Comparison of ENCODE assay signal across 9 mouse cellular contexts in the genomic region with DNA sequence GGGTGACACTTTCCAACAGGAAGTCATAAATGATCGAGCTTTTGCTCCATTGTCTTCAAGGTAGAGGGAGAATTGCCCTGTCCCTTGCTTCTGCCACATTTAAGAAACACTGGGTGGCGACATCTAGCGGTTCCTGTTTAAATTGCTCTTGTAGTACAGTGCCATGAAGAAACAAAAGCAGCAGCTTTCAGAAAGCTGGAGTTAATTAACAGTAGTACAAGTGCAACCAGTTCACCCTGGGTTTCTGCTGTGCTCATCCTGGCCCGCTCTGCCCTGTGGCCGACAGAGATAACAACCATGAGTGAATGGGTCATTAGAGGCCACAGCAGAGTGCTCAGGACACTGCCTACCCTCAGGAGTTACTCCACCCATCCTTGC.
A peak's percentile ranks its signal among the peaks of the same experiment; 100 is the strongest.
DNase-seq lines count a peak whose midpoint lies in the region; ATAC-seq lines count a peak whose summit lies in the region.
"Had no signal": no experiment of that assay in that cellular context is flagged by ENCODE, and none has a peak within 500 bp of the region (broad histone marks: within the 10 kb centered on the region; RNA-seq: fewer than 3 reads in every experiment).

No protein-coding gene starts in this region.

- H3K9me3 ChIP-seq in forebrain, embryonic 13.5 days (replicated peaks), result no peaks in the 10 kb centered on the region
- H3K9me3 ChIP-seq in heart, embryonic 16.5 days (replicated peaks; ENCODE audit: control insufficient read depth, low read length), result no peaks in the 10 kb centered on the region
- H3K9me3 ChIP-seq in liver, embryonic 11.5 days (ENCODE audit: control insufficient read depth, low read length), result no peaks in the 10 kb centered on the region
- H3K9me3 ChIP-seq in neural tube, embryonic 11.5 days (ENCODE audit: control insufficient read depth, low read length), result no peaks in the 10 kb centered on the region

- H3K27me3 ChIP-seq in forebrain, embryonic 13.5 days, result no peaks in the 10 kb centered on the region
- no peaks in the 10 kb centered on the region for H3K27me3 ChIP-seq in heart, embryonic 16.5 days (ENCODE audit: control insufficient read depth, insufficient read depth, low read length)
- no peaks in the 10 kb centered on the region for H3K27me3 ChIP-seq in liver, embryonic 11.5 days (replicated peaks; ENCODE audit: control insufficient read depth, insufficient read depth, low read length)
- H3K27me3 ChIP-seq in neural tube, embryonic 11.5 days (ENCODE audit: control insufficient read depth, insufficient read depth, low read length), result no peaks in the 10 kb centered on the region

- peaks cover 15% of the 10 kb centered on the region for H3K4me1 ChIP-seq in forebrain, embryonic 13.5 days
- H3K4me1 ChIP-seq in heart, embryonic 16.5 days (ENCODE audit: control insufficient read depth, insufficient read depth, low read length), result peaks cover 14% of the 10 kb centered on the region
- peaks cover 11% of the 10 kb centered on the region for H3K4me1 ChIP-seq in liver, embryonic 11.5 days (replicated peaks; ENCODE audit: control insufficient read depth, insufficient read depth, low read length)
- H3K4me1 ChIP-seq in neural tube, embryonic 11.5 days (ENCODE audit: control insufficient read depth, insufficient read depth, low read length), result 0 out of 2 replicates have a peak, but pooled peaks cover 2% of the 10 kb centered on the region

- H3K27ac ChIP-seq in forebrain, embryonic 13.5 days, result peak overlapping the region; percentile 20; the same call in 1 of the 2 replicates
- H3K27ac ChIP-seq in heart, embryonic 16.5 days (ENCODE audit: low read length), result peak overlapping the region; percentile 82
- no peak overlapping the region; the same call in 1 of the 2 replicates for H3K27ac ChIP-seq in liver, embryonic 11.5 days (ENCODE audit: low read depth, low read length)
- H3K27ac ChIP-seq in neural tube, embryonic 11.5 days (ENCODE audit: low read depth, low read length), result no peak overlapping the region
- H3K27ac ChIP-seq: macrophage had no signal

- H3K36me3 ChIP-seq in forebrain, embryonic 13.5 days (ENCODE audit: poor library complexity, severe bottlenecking), result no peaks in the 10 kb centered on the region
- H3K36me3 ChIP-seq in heart, embryonic 16.5 days (ENCODE audit: control insufficient read depth, insufficient read depth), result no peaks in the 10 kb centered on the region
- no peaks in the 10 kb centered on the region for H3K36me3 ChIP-seq in liver, embryonic 11.5 days (ENCODE audit: control insufficient read depth, insufficient read depth, low read length)
- H3K36me3 ChIP-seq in neural tube, embryonic 11.5 days (ENCODE audit: control insufficient read depth, insufficient read depth, low read length), result no peaks in the 10 kb centered on the region

- DNase-seq in ES-CJ7 (ENCODE audit: low read depth, low spot score), result peak; percentile 79
- peak; percentile 87 for DNase-seq in kidney, postnatal 14 days
- peak; percentile 50 for DNase-seq in liver, embryonic 11.5 days (ENCODE audit: low spot score)
- peak; percentile 77 for DNase-seq in neural tube, embryonic 11.5 days (ENCODE audit: low spot score)
- DNase-seq in testis, postnatal 10 days (ENCODE audit: low spot score), result peak; percentile 81

- peak; percentile 58 for ATAC-seq in cerebellum, adult (ENCODE audit: insufficient number of reproducible peaks, low FRiP score, low TSS enrichment)
- ATAC-seq in forebrain, embryonic 13.5 days, result peak; percentile 82
- ATAC-seq in heart, embryonic 16.5 days (replicated peaks; ENCODE audit: extremely low read depth, insufficient read depth, low FRiP score), result peak; percentile 60; the same call in 1 of the 2 replicates
- ATAC-seq in liver, embryonic 11.5 days (replicated peaks; ENCODE audit: low FRiP score), result peak; percentile 73
- peak; percentile 76 for ATAC-seq in neural tube, embryonic 11.5 days (ENCODE audit: insufficient read depth, low FRiP score, low TSS enrichment)

- WGBS in forebrain, embryonic 13.5 days, result 3% methylated on average over 5 of the region's 5 CpGs
- WGBS in heart, embryonic 16.5 days, result 1% methylated on average over 5 of the region's 5 CpGs
- 1% methylated on average over 5 of the region's 5 CpGs for WGBS in liver, embryonic 11.5 days
- 6% methylated on average over 5 of the region's 5 CpGs for WGBS in neural tube, embryonic 11.5 days

- no peak overlapping the region for H3K4me3 ChIP-seq in forebrain, embryonic 13.5 days
- H3K4me3 ChIP-seq in heart, embryonic 16.5 days (ENCODE audit: low read length), result peak overlapping the region; percentile 20; the same call in 1 of the 2 replicates
- no peak overlapping the region for H3K4me3 ChIP-seq in liver, embryonic 11.5 days (ENCODE audit: low read depth, low read length)
- H3K4me3 ChIP-seq in neural tube, embryonic 11.5 days (ENCODE audit: low read depth, low read length), result no peak overlapping the region

- no peak overlapping the region for H3K9ac ChIP-seq in forebrain, embryonic 13.5 days
- peak overlapping the region; percentile 63 for H3K9ac ChIP-seq in heart, embryonic 16.5 days (ENCODE audit: low read length)
- H3K9ac ChIP-seq in liver, embryonic 11.5 days (ENCODE audit: low read depth, low read length), result peak overlapping the region; percentile 20; the same call in 1 of the 2 replicates
- H3K9ac ChIP-seq in neural tube, embryonic 11.5 days (ENCODE audit: low read length), result peak overlapping the region; percentile 37; the same call in 1 of the 2 replicates

- peak overlapping the region; percentile 28; the same call in 1 of the 2 replicates for H3K4me2 ChIP-seq in forebrain, embryonic 13.5 days
- peak overlapping the region; percentile 55 for H3K4me2 ChIP-seq in heart, embryonic 16.5 days (ENCODE audit: low read depth, low read length)
- H3K4me2 ChIP-seq in liver, embryonic 11.5 days, result peak overlapping the region; percentile 27; the same call in 1 of the 2 replicates
- H3K4me2 ChIP-seq in neural tube, embryonic 11.5 days (ENCODE audit: low read depth), result peak overlapping the region; percentile 22; the same call in 1 of the 2 replicates

Comparison
In these comparisons a context has a peak if more than half of its experiments do, and no peak if none do; other contexts are left out.
1. H3K27ac ChIP-seq: peak in forebrain, embryonic 13.5 days (single experiment) and heart, embryonic 16.5 days (single experiment); none in liver, embryonic 11.5 days (single experiment) and neural tube, embryonic 11.5 days (single experiment).
2. Peak in every context shown above with its lines, with median percentiles within 50 percentile points of each other: DNase-seq, ATAC-seq and H3K4me2 ChIP-seq.